Mouse (Mus musculus): Measurements from ENCODE around the gene Zfp652.
"Not testable (repeated sequence)": the region's sequence is repeated elsewhere in the genome, so short reads cannot be mapped to it uniquely, and the experiment has no call there.

Zfp652 gene

GRCm38 (mm10) chr11:95710478-95710877, 2.0 kb upstream of the Zfp652 start:
- DNase-seq (ENCODE audit: low read depth, low spot score) = no peak

DNA sequence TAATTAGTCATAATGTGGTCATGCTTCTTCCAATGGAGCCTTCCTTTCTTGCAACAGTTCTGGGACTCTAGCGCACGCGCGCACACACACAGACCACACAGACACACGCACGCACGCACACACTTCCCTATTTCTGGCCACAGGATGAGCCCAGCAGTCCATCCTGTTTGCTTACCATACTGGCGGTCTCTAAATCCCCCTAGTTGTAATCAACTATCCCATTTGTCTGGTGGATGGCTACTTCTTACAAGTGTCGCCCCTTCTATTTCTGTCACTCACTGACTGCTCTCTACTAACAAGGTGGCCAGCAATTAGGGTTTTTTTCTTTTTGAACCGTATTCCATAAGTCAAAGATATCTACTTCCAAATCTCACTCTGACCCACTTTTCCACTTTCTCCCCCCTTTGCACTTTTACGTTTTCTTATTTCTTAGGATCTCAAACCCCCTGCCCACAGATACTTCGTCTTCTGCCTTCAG, 349 bp upstream of the Zfp652 start:
- DNase-seq (ENCODE audit: low read depth, low spot score) = peak; percentile 34

GRCm38 (mm10) chr11:95713225-95713810, 845 bp downstream of the Zfp652 start:
- peak; percentile 37 for DNase-seq (ENCODE audit: low read depth, low spot score)

GRCm38 (mm10) chr11:95713811-95714241, 1.4 kb downstream of the Zfp652 start:
- no peak for DNase-seq (ENCODE audit: low read depth, low spot score)

DNA sequence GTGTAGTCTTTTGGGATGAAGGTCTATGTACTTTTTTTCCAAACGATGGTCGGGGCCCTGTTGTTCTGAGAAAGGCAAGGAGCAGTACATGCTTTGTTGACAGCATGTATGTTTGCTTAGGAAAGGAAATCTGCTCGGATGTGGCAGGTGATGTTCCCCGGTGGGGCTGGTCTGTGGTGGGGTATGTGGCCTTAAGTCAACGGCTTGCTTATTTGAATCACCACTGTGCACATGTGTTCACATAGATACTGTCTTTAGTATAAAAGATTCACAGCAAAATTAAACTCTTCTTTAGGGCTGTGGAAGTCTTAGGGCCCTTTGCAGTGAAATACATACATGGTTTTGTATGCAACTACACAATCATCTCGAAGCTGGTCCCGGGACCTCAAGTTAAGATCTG, 1.9 kb downstream of the Zfp652 start:
- no peak for DNase-seq (ENCODE audit: low read depth, low spot score)

DNA sequence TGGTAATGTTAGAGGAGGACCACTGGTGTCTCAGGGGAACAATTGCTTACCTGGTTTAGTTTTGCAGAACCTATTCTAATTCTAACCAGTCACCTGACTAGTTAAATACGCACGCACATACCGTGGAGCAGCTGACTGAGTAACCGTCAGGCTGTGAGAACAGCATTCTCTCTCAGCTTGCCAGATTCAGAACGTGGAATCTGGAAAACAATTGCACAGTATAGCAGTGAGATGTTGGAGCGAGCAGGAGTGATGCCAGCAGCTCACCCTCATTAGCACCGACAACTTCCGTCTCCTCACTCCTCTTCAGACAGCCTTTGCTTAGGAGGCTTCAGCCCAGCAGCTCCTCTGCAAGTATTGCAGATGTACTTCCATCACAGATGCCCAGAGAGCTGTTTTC, 3.7 kb downstream of the Zfp652 start:
- DNase-seq (ENCODE audit: low read depth, low spot score) = no peak

DNA sequence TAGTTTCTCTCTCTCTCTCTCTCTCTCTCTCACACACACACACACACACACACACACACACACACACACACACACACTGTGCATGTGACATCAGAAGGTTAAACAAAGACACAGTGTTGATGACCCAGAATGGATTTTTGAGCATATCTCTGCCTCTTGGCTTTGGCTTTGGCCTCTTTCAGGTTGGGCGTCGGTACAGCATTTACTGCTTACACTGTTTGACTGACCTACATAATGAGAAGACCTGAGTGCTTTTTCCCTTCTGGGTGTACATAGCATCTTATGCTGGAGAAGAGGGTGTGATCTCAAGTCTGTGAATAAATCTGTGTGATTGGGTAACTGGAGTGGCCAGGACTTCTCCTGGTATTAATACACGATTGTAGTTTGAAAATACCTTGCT, 6.9 kb downstream of the Zfp652 start:
- DNase-seq (ENCODE audit: low read depth, low spot score) = no peak

DNA sequence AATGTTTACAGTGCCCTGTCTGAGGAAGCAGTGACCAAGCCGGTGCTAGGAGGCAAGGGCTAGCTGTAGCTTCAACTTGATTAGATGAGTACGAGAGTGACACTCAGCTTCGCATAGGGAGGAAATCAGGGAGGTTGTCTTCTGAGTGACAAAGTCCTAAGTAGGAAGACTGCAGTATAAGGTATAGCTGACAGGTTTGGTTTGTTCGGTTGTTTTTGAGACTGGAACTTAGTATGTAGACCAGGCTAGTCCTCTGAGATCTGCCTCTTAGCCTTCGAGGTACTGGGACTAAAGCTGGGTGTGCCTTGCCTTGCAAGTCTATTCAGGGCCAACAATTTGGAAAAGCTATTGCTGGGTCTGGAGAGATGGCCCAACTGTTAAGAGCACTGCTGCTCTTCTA, 10.8 kb downstream of the Zfp652 start, which contains the start of gene B130006D01Rik:
Gene B130006D01Rik (plus strand): TSS at position 301 of the 400 bp plus-strand sequence.
- no peak for DNase-seq (ENCODE audit: low read depth, low spot score)

GRCm38 (mm10) chr11:95724466-95724865, 12.0 kb downstream of the Zfp652 start:
- DNase-seq (ENCODE audit: low read depth, low spot score) = no peak

DNA sequence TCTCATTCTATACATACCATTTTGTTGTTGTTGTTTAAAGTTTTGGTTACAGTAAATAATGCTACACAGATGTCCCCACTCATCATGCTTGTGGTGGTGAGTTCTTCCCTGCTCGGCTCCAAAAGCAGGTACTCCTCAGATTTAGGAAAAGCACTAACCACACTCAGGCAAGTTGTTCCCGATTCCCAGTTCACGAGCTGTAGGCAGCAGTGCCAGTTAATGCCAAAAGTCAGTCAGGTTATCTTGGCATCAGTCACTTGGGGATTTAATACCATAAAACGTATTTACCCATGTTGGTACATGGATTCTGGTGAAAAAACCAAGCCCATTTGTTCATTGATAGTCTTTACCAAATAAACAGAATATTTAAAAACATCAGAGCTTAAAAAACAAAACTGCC, 13.7 kb downstream of the Zfp652 start:
- no peak for DNase-seq (ENCODE audit: low read depth, low spot score)

- no peak for DNase-seq (ENCODE audit: low read depth, low spot score)
These were observed 15.5 kb downstream of the Zfp652 start for GRCm38 (mm10) chr11:95727947-95728346.

DNA sequence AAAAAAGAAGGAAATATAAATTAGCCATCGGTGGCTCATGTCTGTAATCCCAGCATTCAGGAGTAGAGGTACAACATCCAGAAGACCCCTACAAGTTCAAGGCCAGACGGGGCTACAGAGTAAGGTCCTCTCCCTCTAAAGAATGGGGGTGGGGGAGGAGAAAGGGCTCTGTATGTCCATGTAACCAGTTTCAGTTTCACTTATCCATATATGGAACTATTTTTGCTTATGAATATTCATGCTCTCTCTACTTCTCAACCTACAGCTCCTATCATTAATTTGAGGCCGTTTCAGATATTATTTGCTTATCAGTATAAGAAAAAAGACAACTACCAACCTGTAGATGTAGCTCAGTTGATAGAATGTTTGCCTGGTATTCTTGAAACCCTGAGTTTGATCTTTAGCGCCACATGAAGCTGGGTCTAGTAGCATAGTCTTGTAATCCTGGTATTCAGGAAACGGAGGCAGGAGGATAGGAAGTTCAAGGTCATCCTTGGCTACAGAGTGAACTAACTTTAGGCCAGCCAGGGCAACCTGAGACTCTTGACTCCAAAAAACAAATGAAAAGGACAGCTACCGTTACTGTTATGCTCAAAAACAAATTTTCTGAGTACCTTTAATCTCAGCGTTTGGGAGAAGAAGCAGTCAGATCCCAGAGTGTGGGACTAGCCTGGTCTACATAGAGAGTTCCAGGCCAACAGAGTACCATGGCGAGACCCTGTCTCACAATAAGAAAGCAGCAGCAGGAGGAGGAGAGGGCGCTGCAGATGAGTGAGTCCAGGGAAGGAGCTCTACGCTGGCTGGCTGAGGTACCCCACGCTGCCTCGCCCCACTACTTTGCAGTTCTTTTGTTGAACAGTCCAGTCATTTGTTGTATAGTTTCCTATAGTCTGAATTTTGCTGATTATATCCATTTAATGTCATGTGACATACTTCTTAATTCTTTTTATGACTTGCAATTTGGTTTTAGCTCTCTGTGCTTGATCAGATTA, 16.7 kb downstream of the Zfp652 start:
- DNase-seq (ENCODE audit: low read depth, low spot score) = peak; percentile 18

GRCm38 (mm10) chr11:95734485-95734884, 22.0 kb downstream of the Zfp652 start:
- no peak for DNase-seq (ENCODE audit: low read depth, low spot score)

GRCm38 (mm10) chr11:95737811-95738210, 25.3 kb downstream of the Zfp652 start:
- no peak for DNase-seq (ENCODE audit: low read depth, low spot score)

GRCm38 (mm10) chr11:95744521-95744920, 32.0 kb downstream of the Zfp652 start:
- DNase-seq (ENCODE audit: low read depth, low spot score) = no peak

DNA sequence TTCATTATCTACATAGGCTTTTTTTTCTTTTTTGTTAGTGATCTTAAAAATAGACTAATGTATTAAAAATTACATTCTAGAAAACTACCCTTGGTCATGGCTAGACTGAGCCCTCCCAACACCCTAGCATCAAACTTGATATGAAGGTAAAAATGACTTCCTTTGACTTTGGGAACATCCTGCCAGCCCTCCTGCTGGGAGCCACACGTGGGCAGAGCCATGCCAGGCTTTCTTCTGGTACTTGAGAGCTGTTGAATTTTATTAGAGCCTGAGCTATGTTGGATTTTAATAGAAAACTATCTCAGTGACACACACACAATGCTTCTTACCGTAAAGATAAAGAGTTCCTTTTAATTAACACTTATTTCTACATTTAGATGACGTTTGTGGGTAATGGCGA, 34.3 kb downstream of the Zfp652 start:
- DNase-seq (ENCODE audit: low read depth, low spot score) = no peak

- no peak for DNase-seq (ENCODE audit: low read depth, low spot score)
These were observed 35.9 kb downstream of the Zfp652 start for GRCm38 (mm10) chr11:95748331-95748730.

GRCm38 (mm10) chr11:95749619-95750018, 37.1 kb downstream of the Zfp652 start:
- no peak for DNase-seq (ENCODE audit: low read depth, low spot score)

GRCm38 (mm10) chr11:95750995-95751394, 38.5 kb downstream of the Zfp652 start:
- DNase-seq (ENCODE audit: low read depth, low spot score) = peak; percentile 69

DNA sequence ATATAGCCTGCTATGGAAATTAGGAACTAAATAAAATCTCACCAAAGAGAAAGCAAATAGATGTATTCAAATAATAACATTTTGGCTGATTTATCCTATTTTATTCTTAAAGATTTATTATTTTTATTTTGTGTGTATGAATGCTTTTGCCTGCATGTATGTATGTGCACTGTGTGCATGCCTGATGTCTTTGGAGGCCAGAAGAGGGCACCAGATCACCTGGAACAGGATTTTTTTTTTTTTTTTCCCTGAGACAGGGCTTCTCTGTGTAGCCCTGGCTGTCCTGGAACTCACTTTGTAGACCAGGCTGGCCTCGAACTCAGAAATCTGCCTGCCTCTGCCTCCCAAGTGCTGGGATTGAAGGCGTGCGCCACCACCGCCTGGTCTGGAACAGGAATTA, 42.7 kb downstream of the Zfp652 start:
- not testable (repeated sequence) for DNase-seq (ENCODE audit: low read depth, low spot score)

DNA sequence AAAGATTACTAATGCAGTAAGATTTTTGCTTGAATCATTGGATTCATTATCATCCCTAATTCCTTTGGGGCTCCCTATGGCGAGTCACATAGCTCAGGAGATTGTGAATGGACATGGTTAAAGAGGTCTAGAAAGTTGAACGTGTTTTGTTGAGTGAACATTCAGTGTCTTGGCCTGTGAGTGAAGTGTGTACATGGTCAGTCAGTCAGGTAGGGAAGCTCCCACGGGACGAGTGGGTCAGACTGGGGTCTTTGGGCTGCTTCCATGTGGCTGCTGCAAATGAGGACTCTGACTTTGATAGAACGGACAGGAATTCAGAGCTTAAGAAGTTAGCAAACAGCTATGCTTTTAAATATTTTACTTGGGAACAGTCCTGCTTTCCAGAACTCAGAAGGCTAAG, 48.0 kb downstream of the Zfp652 start:
- DNase-seq (ENCODE audit: low read depth, low spot score) = no peak

DNA sequence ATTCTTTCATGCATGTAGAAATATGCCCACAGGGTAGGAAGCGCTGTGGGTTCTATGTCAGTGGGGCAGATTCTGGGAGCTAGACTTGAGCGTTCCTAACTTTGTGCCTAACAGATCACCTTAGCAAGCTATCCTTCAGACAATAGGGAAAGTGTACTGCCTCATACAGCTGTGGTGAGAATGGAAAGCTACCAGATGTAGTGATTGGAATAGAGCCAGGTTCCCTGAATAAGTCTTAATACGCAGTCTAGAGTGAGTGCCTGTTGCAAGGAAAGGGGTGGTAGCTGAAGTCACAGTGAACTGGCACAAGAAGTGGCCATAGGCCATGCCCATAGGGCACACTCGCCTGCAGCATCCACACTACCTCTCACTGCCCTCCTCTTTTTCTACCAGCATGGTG, 50.5 kb downstream of the Zfp652 start:
- DNase-seq (ENCODE audit: low read depth, low spot score) = no peak

DNA sequence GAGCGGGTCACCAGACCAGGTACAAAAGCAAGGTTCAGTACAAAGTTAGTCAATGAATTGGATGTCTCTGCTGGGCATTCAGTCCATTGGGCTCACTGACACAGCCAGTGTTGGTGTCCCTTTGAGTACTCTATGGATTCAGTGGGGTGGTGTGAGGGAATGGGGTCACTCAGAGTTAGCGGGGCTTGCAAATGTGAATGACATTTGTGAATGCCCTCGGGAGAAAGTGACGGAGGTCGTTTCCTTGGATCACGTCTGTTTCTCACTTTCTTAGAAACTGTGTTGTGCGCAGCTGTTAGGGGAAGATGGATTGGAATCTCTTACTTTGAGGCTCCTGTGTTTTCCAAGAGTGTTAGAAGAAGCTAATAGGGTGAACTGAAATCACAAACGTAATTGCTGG, 52.3 kb downstream of the Zfp652 start:
- DNase-seq (ENCODE audit: low read depth, low spot score) = no peak
